25 mouse cellular contexts compared by ENCODE assay signal in the genomic region with DNA sequence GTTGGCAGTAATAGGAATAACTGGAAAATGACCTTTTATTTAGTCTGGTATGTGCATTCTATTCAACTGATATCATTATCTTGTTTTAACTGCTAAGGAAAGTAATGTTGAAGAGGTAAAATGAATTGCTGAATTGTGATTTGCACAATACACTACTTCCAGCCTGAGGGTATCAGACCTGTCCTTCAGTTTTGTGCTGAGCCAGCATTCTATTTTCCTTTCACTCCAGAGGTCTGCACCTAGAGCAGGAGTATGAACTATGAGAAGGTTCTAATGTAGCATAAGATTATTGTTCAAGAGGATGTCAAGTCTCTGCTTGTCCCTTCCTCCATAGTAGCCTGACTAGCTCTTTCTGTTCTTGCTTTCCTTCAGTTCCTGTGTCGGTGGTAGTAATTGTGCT. TPM values are rescaled to one million over a fixed set of nuclear protein-coding genes. Genes with fewer than 3 reads are reported as not detected.
A peak's percentile ranks its signal among the peaks of the same experiment; 100 is the strongest.
DNase-seq lines count a peak whose midpoint lies in the region; ATAC-seq and TF ChIP-seq lines count a peak whose summit lies in the region.
"Had no signal": no experiment of that assay in that cellular context is flagged by ENCODE, and none has a peak within 500 bp of the region (broad histone marks: within the 10 kb centered on the region; RNA-seq: fewer than 3 reads in every experiment).

No protein-coding gene starts in this region.

- H3K4me3 ChIP-seq in hindbrain, embryonic 15.5 days: no peak overlapping the region
- H3K4me3 ChIP-seq in hindbrain, embryonic 10.5 days: no peak overlapping the region
- H3K4me3 ChIP-seq in ES-E14 (ENCODE audit: insufficient read depth in 1 of 2, low read depth in 1 of 2, low read length in 2 of 2, poor library complexity in 1 of 2, severe bottlenecking in 1 of 2) (no peak overlapping the region), myocyte (peak overlapping the region; percentile 53)
- H3K4me3 ChIP-seq in liver, embryonic 12.5 days: peak overlapping the region; percentile 26

- ATAC-seq in hindbrain, embryonic 15.5 days (ENCODE audit: low FRiP score, low read depth): no peak
- no peak for ATAC-seq in liver, embryonic 12.5 days
- ATAC-seq: forebrain, embryonic 14.5 days; intestine, postnatal 0 days had no signal

- H3K27me3 ChIP-seq in hindbrain, embryonic 15.5 days: no peaks in the 10 kb centered on the region
- H3K27me3 ChIP-seq in hindbrain, embryonic 10.5 days (ENCODE audit: insufficient read depth, poor library complexity, severe bottlenecking): no peaks in the 10 kb centered on the region
- 0 out of 2 replicates have a peak, but pooled peaks cover 6% of the 10 kb centered on the region for H3K27me3 ChIP-seq in liver, embryonic 12.5 days (replicated peaks)
- no peaks in the 10 kb centered on the region for H3K27me3 ChIP-seq in myocyte (ENCODE audit: control insufficient read depth, insufficient read depth, insufficient read length)
- H3K27me3 ChIP-seq: embryonic facial prominence, embryonic 13.5 days; heart, embryonic 13.5 days; lung, embryonic 15.5 days; neural tube, embryonic 12.5 days had no signal

- WGBS in hindbrain, embryonic 15.5 days: 81% methylated on average over 1 of the region's 1 CpGs
- WGBS in hindbrain, embryonic 10.5 days: 83% methylated on average over 1 of the region's 1 CpGs
- WGBS in liver, embryonic 12.5 days (ENCODE audit: insufficient replicate concordance): 36% methylated on average over 1 of the region's 1 CpGs

- in situ Hi-C loops in ES-E14 (cut with MboI; ENCODE audit: low sequenced_read_pairs in 2 of 2, unreplicated experiment in 2 of 2): no loop called here

- peaks cover 21% of the 10 kb centered on the region for H3K36me3 ChIP-seq in hindbrain, embryonic 15.5 days
- peaks cover 45% of the 10 kb centered on the region for H3K36me3 ChIP-seq in hindbrain, embryonic 10.5 days
- H3K36me3 ChIP-seq in ES-E14 (ENCODE audit: control insufficient read depth, insufficient read depth, low read length, poor library complexity, severe bottlenecking) (peaks cover 14% of the 10 kb centered on the region), myocyte (ENCODE audit: control insufficient read depth, insufficient read depth) (peaks cover 6% of the 10 kb centered on the region)
- H3K36me3 ChIP-seq in liver, embryonic 12.5 days: peaks cover 47% of the 10 kb centered on the region

- H3K9ac ChIP-seq in hindbrain, embryonic 15.5 days: no peak overlapping the region
- H3K9ac ChIP-seq in ES-E14 (ENCODE audit: insufficient read depth, low read depth, low read length, poor library complexity, severe bottlenecking): no peak overlapping the region
- H3K9ac ChIP-seq in liver, embryonic 12.5 days: 0 out of 2 replicates have a peak overlapping the region, but pooled peaks have one; percentile 31

- no peak overlapping the region for H3K27ac ChIP-seq in hindbrain, embryonic 15.5 days (replicated peaks)
- H3K27ac ChIP-seq in hindbrain, embryonic 10.5 days: no peak overlapping the region
- no peak overlapping the region for H3K27ac ChIP-seq in ES-E14 (ENCODE audit: insufficient read depth, low read depth, low read length, poor library complexity, severe bottlenecking)
- H3K27ac ChIP-seq in liver, embryonic 12.5 days: no peak overlapping the region
- H3K27ac ChIP-seq: embryonic facial prominence, embryonic 13.5 days; heart, adult 2 months; lung, embryonic 15.5 days; neural tube, embryonic 12.5 days had no signal

- H3ac ChIP-seq in myocyte (ENCODE audit: control insufficient read depth, insufficient read length): no peak overlapping the region

- no peak for DNase-seq in hindbrain, embryonic 10.5 days (ENCODE audit: low spot score)
- DNase-seq in ES-E14 (ENCODE audit: low read depth, low spot score): no peak
- no peak for DNase-seq in natural killer cell, adult 2 months (ENCODE audit: low spot score in 2 of 2)
- DNase-seq in frontal cortex, postnatal 25 days (ENCODE audit: low spot score in 2 of 2): no peak
- DNase-seq: adrenal gland, postnatal 14 days; B cell, adult 2 months; cerebellum, adult 8-10 months; cerebellum, postnatal 36 days; embryo, embryonic 11 days; gastrocnemius, postnatal 36 days; heart, adult 2 months; kidney, postnatal 25 days; lung, postnatal 4 days; right cerebral cortex, postnatal 4 days; thymus, postnatal 14 days had no signal

- H3K9me3 ChIP-seq in hindbrain, embryonic 15.5 days: no peaks in the 10 kb centered on the region
- no peaks in the 10 kb centered on the region for H3K9me3 ChIP-seq in hindbrain, embryonic 10.5 days
- H3K9me3 ChIP-seq in ES-E14 (ENCODE audit: control insufficient read depth, insufficient read depth, low read depth, low read length): no peaks in the 10 kb centered on the region
- no peaks in the 10 kb centered on the region for H3K9me3 ChIP-seq in liver, embryonic 12.5 days (replicated peaks)
- H3K9me3 ChIP-seq: embryonic facial prominence, embryonic 13.5 days; heart, embryonic 13.5 days; lung, embryonic 15.5 days; midbrain, embryonic 10.5 days; neural tube, embryonic 12.5 days had no signal

- peaks cover 8% of the 10 kb centered on the region for H3K4me1 ChIP-seq in hindbrain, embryonic 15.5 days (replicated peaks)
- peaks cover 7% of the 10 kb centered on the region; the same call in 1 of the 2 replicates for H3K4me1 ChIP-seq in hindbrain, embryonic 10.5 days (replicated peaks)
- peaks cover 0 to 2% of the 10 kb centered on the region in 2 experiments; a peak in 1 of 4 replicates for H3K4me1 ChIP-seq in ES-E14 (ENCODE audit: control insufficient read depth in 2 of 2, insufficient read depth in 2 of 2, low read length in 2 of 2, poor library complexity in 1 of 2)
- H3K4me1 ChIP-seq in liver, embryonic 12.5 days: peaks cover 21% of the 10 kb centered on the region
- H3K4me1 ChIP-seq: embryonic facial prominence, embryonic 13.5 days; lung, embryonic 15.5 days; neural tube, embryonic 12.5 days had no signal

- 0 out of 2 replicates have a peak overlapping the region, but pooled peaks have one; percentile 15 for H3K4me2 ChIP-seq in hindbrain, embryonic 15.5 days
- H3K4me2 ChIP-seq in liver, embryonic 12.5 days: peak overlapping the region; percentile 52
- H3K4me2 ChIP-seq in myocyte (ENCODE audit: low read depth): peak overlapping the region; percentile 19

- H3K79me2 ChIP-seq in myocyte (ENCODE audit: control insufficient read depth, insufficient read depth): peaks cover 14% of the 10 kb centered on the region

- TF ChIP-seq POLR2A in myocyte (IDR thresholded peaks at IDR 0.05; ENCODE audit: insufficient read length, low read depth): no peak

TF ChIP-seq in ES-E14, 5 proteins besides CTCF, POLR2A, EP300 and RAD21:
- no peak for TF ChIP-seq ZC3H11A (IDR thresholded peaks at IDR 0.05; ENCODE audit: borderline replicate concordance, low read depth, low read length)
- TF ChIP-seq ZNF384 (IDR thresholded peaks at IDR 0.05; ENCODE audit: low read depth, low read length): peak; percentile 27; the same call in 1 of the 2 replicates
- peak; percentile 76 for TF ChIP-seq MAFK (IDR thresholded peaks at IDR 0.05; ENCODE audit: insufficient read depth, low read depth, low read length)

TF ChIP-seq in myocyte, 11 proteins besides CTCF, POLR2A, EP300 and RAD21 (continues in another document):
- no peak for TF ChIP-seq USF1 (IDR thresholded peaks at IDR 0.05; ENCODE audit: low read depth)
- no peak for TF ChIP-seq E2F4 (IDR thresholded peaks at IDR 0.05; ENCODE audit: insufficient read depth)
- no peak for TF ChIP-seq TCF3 (IDR thresholded peaks at IDR 0.05; ENCODE audit: insufficient read length, low read depth)
- no peak for TF ChIP-seq CEBPB (IDR thresholded peaks at IDR 0.05; ENCODE audit: insufficient read depth, poor library complexity, severe bottlenecking)
- TF ChIP-seq MYOD1 (IDR thresholded peaks at IDR 0.05; ENCODE audit: control insufficient read depth in 1 of 3, insufficient read length in 2 of 3, low read depth in 2 of 3): no peak
- no peak for TF ChIP-seq MYOG (IDR thresholded peaks at IDR 0.05; ENCODE audit: control insufficient read depth in 1 of 3, insufficient read depth in 1 of 3, insufficient read length in 2 of 3, low read depth in 2 of 3)
- TF ChIP-seq SRF (IDR thresholded peaks at IDR 0.05; ENCODE audit: control insufficient read depth, insufficient read length, low read depth): no peak
- TF ChIP-seq MAX (IDR thresholded peaks at IDR 0.05; ENCODE audit: low read depth): no peak

RNA-seq across cellular contexts. Expression of a gene that starts 1.5 kb away (rescaled TPM):
- 284 and 300 TPM in 2 replicates for polyA plus RNA-seq in hindbrain, embryonic 15.5 days (2015; fragmentation: Nextera tagmentation; extraction: Ambion mirVana)
- polyA plus RNA-seq in hindbrain, embryonic 10.5 days (2016; fragmentation: Nextera tagmentation; extraction: Ambion mirVana): 103 and 112 TPM in 2 replicates
- total RNA-seq in ES-E14 (2012; rRNA removed): 102 and 129 TPM in 2 replicates
- 76.4 and 77.9 TPM in 2 replicates for polyA plus RNA-seq in liver, embryonic 12.5 days (2016; fragmentation: Nextera tagmentation; extraction: Ambion mirVana)
- polyA plus RNA-seq in myocyte (2012; fragmentation: generic; extraction: Trizol): 178 TPM

RNA-seq across cellular contexts. Expression of a gene that starts 6.5 kb away (rescaled TPM):
- 868 and 983 TPM in 2 replicates for polyA plus RNA-seq in hindbrain, embryonic 15.5 days (2015; fragmentation: Nextera tagmentation; extraction: Ambion mirVana)
- polyA plus RNA-seq in hindbrain, embryonic 10.5 days (2016; fragmentation: Nextera tagmentation; extraction: Ambion mirVana): 331 and 436 TPM in 2 replicates
- 53.1 and 75.7 TPM in 2 replicates for total RNA-seq in ES-E14 (2012; rRNA removed)
- 64.1 and 78.8 TPM in 2 replicates for polyA plus RNA-seq in liver, embryonic 12.5 days (2016; fragmentation: Nextera tagmentation; extraction: Ambion mirVana)
- polyA plus RNA-seq in myocyte (2012; fragmentation: generic; extraction: Trizol): 83.9 TPM

RNA-seq across cellular contexts. Expression of a gene that starts 14.5 kb away (rescaled TPM):
- 57.7 and 61.0 TPM in 2 replicates for polyA plus RNA-seq in hindbrain, embryonic 15.5 days (2015; fragmentation: Nextera tagmentation; extraction: Ambion mirVana)
- polyA plus RNA-seq in hindbrain, embryonic 10.5 days (2016; fragmentation: Nextera tagmentation; extraction: Ambion mirVana): 66.4 and 67.8 TPM in 2 replicates
- total RNA-seq in ES-E14 (2012; rRNA removed): 27.7 and 33.6 TPM in 2 replicates
- 44.3 and 44.5 TPM in 2 replicates for polyA plus RNA-seq in liver, embryonic 12.5 days (2016; fragmentation: Nextera tagmentation; extraction: Ambion mirVana)
- 62.2 TPM for polyA plus RNA-seq in myocyte (2012; fragmentation: generic; extraction: Trizol)

RNA-seq across cellular contexts. Expression of a gene that starts 16.2 kb away (rescaled TPM):
- polyA plus RNA-seq in hindbrain, embryonic 15.5 days (2015; fragmentation: Nextera tagmentation; extraction: Ambion mirVana): 4.4 and 4.7 TPM in 2 replicates
- polyA plus RNA-seq in hindbrain, embryonic 10.5 days (2016; fragmentation: Nextera tagmentation; extraction: Ambion mirVana): 3.6 and 5.2 TPM in 2 replicates
- total RNA-seq in ES-E14 (2012; rRNA removed): 3.9 and 5.3 TPM in 2 replicates
- 19.8 and 21.6 TPM in 2 replicates for polyA plus RNA-seq in liver, embryonic 12.5 days (2016; fragmentation: Nextera tagmentation; extraction: Ambion mirVana)
- 17.0 TPM for polyA plus RNA-seq in myocyte (2012; fragmentation: generic; extraction: Trizol)

RNA-seq across cellular contexts. Expression of a gene that starts 16.6 kb away (rescaled TPM):
- polyA plus RNA-seq in hindbrain, embryonic 15.5 days (2015; fragmentation: Nextera tagmentation; extraction: Ambion mirVana): 73.2 and 80.1 TPM in 2 replicates
- 70.6 and 76.1 TPM in 2 replicates for polyA plus RNA-seq in hindbrain, embryonic 10.5 days (2016; fragmentation: Nextera tagmentation; extraction: Ambion mirVana)
- total RNA-seq in ES-E14 (2012; rRNA removed): 32.8 and 49.3 TPM in 2 replicates
- polyA plus RNA-seq in liver, embryonic 12.5 days (2016; fragmentation: Nextera tagmentation; extraction: Ambion mirVana): 33.4 and 36.5 TPM in 2 replicates
- 28.2 TPM for polyA plus RNA-seq in myocyte (2012; fragmentation: generic; extraction: Trizol)

Comparison
In these comparisons a context has a peak if more than half of its experiments do, and no peak if none do; other contexts are left out.
1. H3K4me3 ChIP-seq: peak in liver, embryonic 12.5 days (single experiment) and myocyte (single experiment); none in hindbrain, embryonic 15.5 days (single experiment), hindbrain, embryonic 10.5 days (single experiment) and ES-E14 (0 of 2).
2. Peak in every context shown above with its lines, with median percentiles within 50 percentile points of each other: H3K4me2 ChIP-seq.